Mouse (Mus musculus) forebrain, embryonic 10.5 days (tissue): Measurements from ENCODE around the gene Cdyl. TPM values are rescaled to one million over a fixed set of nuclear protein-coding genes. Genes with fewer than 3 reads are reported as not detected.

ENCODE experiments used
- DNase-seq: peaks from one replicate; pipeline ENCODE4 v3.0.0-alpha.2; 2017; ENCODE audit warnings: low spot score; ENCODE audit errors: extremely low spot score
- H3K27ac ChIP-seq: fragments of 300-500 bp; sonication (generic); 2 replicates; pipeline ENCODE4 v1.5.1; 2016; ENCODE audit warnings: mild to moderate bottlenecking
- H3K27me3 ChIP-seq: fragments of 300-500 bp; sonication (generic); 2 replicates; pipeline ENCODE4 v1.6.1; 2016; ENCODE audit warnings: mild to moderate bottlenecking; ENCODE audit not compliant: poor library complexity, severe bottlenecking
- H3K36me3 ChIP-seq: fragments of 300-500 bp; sonication (generic); replicated peaks from 2 replicates; pipeline ENCODE4 v1.6.1; 2016; ENCODE audit warnings: mild to moderate bottlenecking, moderate library complexity
- H3K4me1 ChIP-seq: fragments of 300-500 bp; sonication (generic); 2 replicates; pipeline ENCODE4 v1.6.1; 2016
- H3K4me3 ChIP-seq: fragments of 300-500 bp; sonication (generic); 2 replicates; pipeline ENCODE4 v1.5.1; 2016; ENCODE audit warnings: mild to moderate bottlenecking, moderate library complexity
- H3K9me3 ChIP-seq: fragments of 300-500 bp; sonication (generic); 2 replicates; pipeline ENCODE4 v1.6.1; 2016; ENCODE audit warnings: mild to moderate bottlenecking, moderate library complexity
- WGBS: fragments of 180-500 bp; shearing (Covaris S2); methylation state at CpG from one replicate; pipeline ENCODE4 v1.1.7; 2016; 5-methylcytosine and 5-hydroxymethylcytosine counted together
- polyA plus RNA-seq: library from polyadenylated mRNA; unstranded; fragments of >200 nt; fragmentation: Nextera tagmentation; extraction: Ambion mirVana; gene quantifications from 2 replicates; pipeline ENCODE4 v1.2.1, GENCODE M21; 2016

Cdyl gene
- polyA plus RNA-seq, 1 experiment from 2014 or later, result 10.9 TPM

DNA sequence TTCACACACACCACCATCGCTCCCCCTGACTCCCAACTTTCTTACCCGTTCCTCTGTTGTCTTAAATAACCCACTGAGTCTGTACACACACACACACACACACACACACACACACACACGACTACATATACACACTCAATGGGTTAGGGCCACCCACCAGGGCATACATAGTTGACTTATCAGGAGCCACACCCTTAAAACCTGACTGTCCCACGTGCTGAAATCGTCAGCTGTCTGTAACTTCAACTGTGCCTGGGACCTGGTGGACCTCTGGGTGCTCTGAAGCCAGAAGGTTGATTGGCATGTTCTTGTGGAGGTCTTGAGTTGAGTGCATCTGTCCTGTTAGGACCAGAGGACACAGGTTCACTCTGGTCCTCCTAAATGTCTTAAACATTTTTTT lies 90.0 kb downstream of the Cdyl start:
- no peak for DNase-seq
- Histone ChIP-seq H3K4me1 (peaks cover 9% of the 10 kb centered on the region), H3K27ac (no peak overlapping the region)

DNA sequence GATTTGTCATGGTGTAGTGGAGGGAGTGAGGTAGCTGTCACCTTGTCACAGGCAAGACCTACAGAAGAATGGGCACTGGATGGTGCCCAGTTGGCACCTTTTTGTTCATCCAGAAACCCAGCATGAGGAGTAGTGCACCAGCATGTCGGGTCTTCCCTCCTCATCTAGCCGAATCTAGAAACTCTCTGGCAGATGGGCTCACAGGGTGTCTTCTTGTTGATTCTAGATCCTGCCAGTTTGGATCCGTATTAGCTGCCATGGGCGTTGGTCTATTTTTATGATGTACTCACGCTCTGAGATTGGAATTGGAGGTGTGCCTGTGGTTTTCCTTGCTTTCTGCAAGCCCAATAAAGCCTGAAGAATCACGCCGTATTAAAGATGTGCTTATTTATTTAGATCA lies 92.4 kb downstream of the Cdyl start:
- no peak for DNase-seq
- no peak overlapping the region for H3K27ac ChIP-seq
- WGBS, result 89% methylated on average over 7 of the region's 7 CpGs
- no peak overlapping the region for H3K4me3 ChIP-seq
- no peaks in the 10 kb centered on the region for H3K27me3 ChIP-seq
- H3K4me1 ChIP-seq, result peaks cover 14% of the 10 kb centered on the region
- H3K9me3 ChIP-seq, result peaks cover 23% of the 10 kb centered on the region
- peaks cover 11% of the 10 kb centered on the region; the same call in 1 of the 2 replicates for H3K36me3 ChIP-seq

More for the DNA sequence above, 90.0 kb downstream of the Cdyl start:
- WGBS, result 82% methylated on average over 5 of the region's 5 CpGs
- H3K36me3 ChIP-seq, result peaks cover 31% of the 10 kb centered on the region
- H3K9me3 ChIP-seq, result peaks cover 35% of the 10 kb centered on the region
- H3K27me3 ChIP-seq, result no peaks in the 10 kb centered on the region
- no peak overlapping the region for H3K4me3 ChIP-seq

DNA sequence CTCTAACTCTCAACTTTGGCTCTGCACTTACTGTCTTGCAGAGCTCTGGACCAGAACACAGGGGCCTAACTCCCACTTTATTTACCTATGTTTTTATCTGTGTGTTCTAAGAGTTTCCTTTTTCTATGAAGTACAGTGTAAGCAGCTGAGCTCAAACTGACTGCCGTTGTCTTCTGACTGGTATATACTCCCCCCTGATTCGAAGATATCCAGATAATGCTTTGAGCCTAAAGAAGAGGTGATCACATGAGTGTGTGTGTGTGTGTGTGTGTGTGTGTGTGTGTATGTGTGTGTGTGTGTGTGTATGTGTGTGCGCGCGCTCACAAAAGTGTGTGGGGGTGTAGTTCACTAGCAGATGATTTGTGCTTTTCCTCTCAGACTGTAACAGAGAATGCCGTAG lies 95.4 kb downstream of the Cdyl start:
- no peaks in the 10 kb centered on the region for H3K27me3 ChIP-seq
- H3K27ac ChIP-seq, result no peak overlapping the region
- H3K4me3 ChIP-seq, result no peak overlapping the region
- peaks cover 7% of the 10 kb centered on the region; the same call in 1 of the 2 replicates for H3K9me3 ChIP-seq
- 95% methylated on average over 6 of the region's 6 CpGs for WGBS
- peaks cover 14% of the 10 kb centered on the region for H3K4me1 ChIP-seq
- no peak for DNase-seq
- H3K36me3 ChIP-seq, result peaks cover 16% of the 10 kb centered on the region

DNA sequence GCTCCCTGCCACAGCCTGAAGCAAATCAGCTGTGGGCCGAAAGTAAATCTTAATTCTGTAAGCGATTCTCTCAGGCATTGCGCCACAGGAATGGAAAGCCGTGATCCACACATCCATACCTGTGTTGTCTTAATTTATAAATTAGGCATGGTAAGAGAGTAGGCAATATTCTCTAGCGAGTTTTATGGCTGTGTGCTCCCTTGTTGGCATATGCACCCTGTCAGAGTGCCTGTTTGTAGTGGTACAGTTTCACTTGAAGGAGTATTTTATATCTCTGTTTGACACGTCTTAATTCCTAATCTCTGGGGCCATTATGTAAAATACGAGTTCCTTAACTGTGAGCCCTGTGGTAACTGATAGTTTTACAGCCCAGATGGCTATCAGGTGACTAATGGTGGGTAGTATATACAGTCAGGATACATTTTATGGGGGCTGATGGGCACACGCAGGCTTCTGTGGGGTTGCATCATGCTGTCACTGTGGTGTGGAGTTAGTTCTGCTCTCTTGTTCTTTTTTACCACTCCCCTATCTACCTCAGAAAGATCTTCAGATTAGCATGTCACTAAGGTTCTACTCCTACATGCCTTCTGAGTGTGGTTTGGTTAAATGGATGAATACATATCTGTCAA lies 96.1 kb downstream of the Cdyl start:
- WGBS, result 86% methylated on average over 8 of the region's 8 CpGs
- no peak overlapping the region for H3K27ac ChIP-seq
- peaks cover 7% of the 10 kb centered on the region; the same call in 1 of the 2 replicates for H3K9me3 ChIP-seq
- H3K27me3 ChIP-seq, result no peaks in the 10 kb centered on the region
- H3K36me3 ChIP-seq, result peaks cover 16% of the 10 kb centered on the region
- DNase-seq, result no peak
- peaks cover 14% of the 10 kb centered on the region for H3K4me1 ChIP-seq
- H3K4me3 ChIP-seq, result no peak overlapping the region

DNA sequence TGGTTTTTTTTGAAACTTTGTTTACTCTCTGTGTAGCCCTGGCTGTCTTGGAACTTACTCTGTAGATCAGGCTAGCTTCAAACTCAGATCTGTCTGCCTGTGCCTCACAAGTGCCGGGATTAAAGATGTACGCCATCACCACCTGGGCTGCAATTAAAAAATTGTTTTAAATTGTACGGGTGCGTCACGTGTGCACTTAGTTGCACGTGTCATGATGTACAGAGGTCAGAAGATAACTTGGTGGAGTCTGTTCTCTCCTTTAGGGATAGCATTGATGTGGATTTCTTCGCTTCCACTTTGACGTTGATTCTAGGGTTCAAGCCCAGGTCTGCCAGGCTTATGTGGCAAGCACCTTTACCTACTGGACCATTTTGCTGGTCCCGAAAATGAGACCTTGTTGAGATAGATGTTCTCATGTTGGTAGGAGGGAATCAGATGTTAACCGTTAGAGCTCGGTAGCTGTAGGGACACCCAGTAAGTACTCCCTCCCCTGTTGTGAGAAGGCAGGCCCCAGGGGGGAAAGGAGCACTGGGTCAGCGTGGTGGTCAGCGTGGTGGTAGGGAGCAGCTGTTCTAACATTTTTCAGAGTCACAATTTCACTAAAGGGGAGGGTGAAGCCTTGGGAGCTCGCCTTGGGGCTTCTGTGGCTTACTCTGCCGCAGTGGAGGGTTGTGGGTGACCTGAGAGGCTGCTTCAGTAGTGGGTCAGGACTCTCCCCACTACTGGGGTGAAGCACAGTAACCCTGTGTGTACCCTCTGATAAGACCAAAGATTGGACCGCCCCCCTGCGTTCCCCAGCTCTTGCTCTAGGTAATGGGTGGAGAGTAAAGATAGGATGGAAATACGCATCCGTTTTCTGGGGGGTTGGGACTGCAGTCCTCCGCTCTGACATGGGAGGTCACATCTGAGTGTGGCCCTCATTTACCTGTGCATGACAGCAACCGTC lies 97.0 kb downstream of the Cdyl start:
- H3K27me3 ChIP-seq, result no peaks in the 10 kb centered on the region
- no peak overlapping the region for H3K27ac ChIP-seq
- peaks cover 14% of the 10 kb centered on the region for H3K4me1 ChIP-seq
- peaks cover 7% of the 10 kb centered on the region; the same call in 1 of the 2 replicates for H3K9me3 ChIP-seq
- no peak for DNase-seq
- no peak overlapping the region for H3K4me3 ChIP-seq
- WGBS, result 91% methylated on average over 21 of the region's 21 CpGs
- H3K36me3 ChIP-seq, result peaks cover 16% of the 10 kb centered on the region

DNA sequence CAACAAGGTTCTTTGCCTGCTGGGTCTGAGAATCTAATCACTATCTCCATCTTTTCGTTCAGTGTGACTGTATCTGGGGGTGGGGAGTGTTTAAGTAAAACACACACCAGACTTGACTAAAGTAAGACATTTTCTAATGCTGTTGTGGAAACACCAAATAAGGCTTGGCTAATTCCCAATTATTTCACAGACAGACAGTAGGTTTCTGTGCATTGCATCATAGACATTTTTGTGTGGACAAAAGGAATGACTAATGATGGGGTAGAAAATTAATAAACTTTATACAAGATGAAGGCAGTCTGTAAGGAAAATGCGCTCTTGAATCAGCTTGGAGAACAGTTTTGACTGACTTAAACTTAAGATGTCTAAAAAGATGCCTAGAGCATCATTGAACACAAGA lies 100.7 kb downstream of the Cdyl start:
- Histone ChIP-seq H3K27me3 (no peaks in the 10 kb centered on the region), H3K4me1 (peaks cover 7% of the 10 kb centered on the region), H3K27ac (no peak overlapping the region), H3K4me3 (no peak overlapping the region), H3K36me3 (peaks cover 16% of the 10 kb centered on the region), H3K9me3 (peaks cover 7% of the 10 kb centered on the region; the same call in 1 of the 2 replicates)
- no peak for DNase-seq
- 93% methylated on average over 2 of the region's 2 CpGs for WGBS

DNA sequence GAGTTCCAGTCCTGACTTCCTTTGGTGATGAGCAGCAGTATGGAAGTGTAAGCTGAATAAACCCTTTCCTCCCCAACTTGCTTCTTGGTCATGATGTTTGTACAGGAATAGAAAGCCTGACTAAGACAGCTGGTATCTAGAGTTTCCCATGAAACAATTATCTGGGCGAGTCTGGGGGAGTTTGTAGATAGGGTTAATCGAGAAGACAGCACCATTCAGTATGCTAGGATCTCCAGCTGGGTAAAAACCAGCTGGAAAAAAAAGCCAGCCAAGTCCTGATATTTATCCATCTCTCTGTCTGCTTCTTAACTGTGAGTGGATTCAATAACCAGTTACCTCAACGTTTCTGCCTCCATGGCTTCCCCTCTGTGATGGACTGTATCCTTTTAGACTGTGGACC lies 104.9 kb downstream of the Cdyl start:
- Histone ChIP-seq H3K4me3 (no peak overlapping the region), H3K27ac (no peak overlapping the region), H3K9me3 (no peaks in the 10 kb centered on the region), H3K27me3 (no peaks in the 10 kb centered on the region), H3K4me1 (peaks cover 13% of the 10 kb centered on the region), H3K36me3 (no peaks in the 10 kb centered on the region)
- 70% methylated on average over 3 of the region's 3 CpGs for WGBS
- no peak for DNase-seq

DNA sequence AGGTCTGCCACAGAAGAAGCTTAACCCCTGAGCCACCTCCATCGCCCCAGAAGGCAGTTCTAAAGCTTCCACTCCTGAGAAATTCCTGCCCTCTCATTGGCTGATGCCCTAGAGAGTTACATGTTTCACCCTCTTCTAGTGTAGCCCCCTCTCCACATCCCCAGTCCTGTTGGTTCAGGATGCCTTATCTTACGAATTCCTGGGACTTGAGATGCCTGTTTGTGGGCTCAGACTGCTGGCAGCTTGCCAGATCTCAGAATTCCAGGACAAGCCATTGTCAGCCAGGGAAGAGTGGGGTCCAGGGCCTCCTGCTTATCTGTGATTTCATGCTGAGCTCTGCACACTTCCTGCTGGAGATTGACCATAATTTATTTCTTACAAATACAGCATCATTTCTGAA lies 106.2 kb downstream of the Cdyl start:
- no peak overlapping the region for H3K4me3 ChIP-seq
- DNase-seq, result no peak
- no peaks in the 10 kb centered on the region for H3K9me3 ChIP-seq
- 0 out of 2 replicates have a peak overlapping the region, but pooled peaks have one; percentile 9 for H3K27ac ChIP-seq
- no peaks in the 10 kb centered on the region for H3K27me3 ChIP-seq
- H3K36me3 ChIP-seq, result no peaks in the 10 kb centered on the region
- peaks cover 22% of the 10 kb centered on the region for H3K4me1 ChIP-seq
- 47% methylated on average over 2 of the region's 2 CpGs for WGBS

DNA sequence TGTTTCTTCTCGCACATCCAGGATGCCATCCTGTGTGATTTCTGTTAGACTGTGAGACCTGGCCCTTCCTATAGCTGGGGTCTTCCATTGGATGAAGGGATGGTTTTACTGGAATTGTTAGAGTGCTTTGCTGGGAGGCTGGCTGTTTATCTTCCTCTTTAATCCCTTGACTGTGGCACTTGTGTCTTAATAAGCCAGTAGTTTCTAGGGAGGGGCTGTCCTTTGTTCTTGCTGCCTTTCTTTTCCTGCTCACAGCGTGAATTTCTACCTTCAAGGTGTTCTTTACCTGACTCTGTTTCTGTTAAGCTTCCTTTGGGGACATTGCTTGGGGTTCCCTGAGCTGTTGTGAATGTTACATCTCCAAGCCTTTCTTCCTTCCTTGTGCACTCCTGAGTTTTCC lies 110.0 kb downstream of the Cdyl start:
- no peaks in the 10 kb centered on the region for H3K27me3 ChIP-seq
- WGBS, result 41% methylated on average over 2 of the region's 2 CpGs
- no peak overlapping the region for H3K4me3 ChIP-seq
- H3K36me3 ChIP-seq, result no peaks in the 10 kb centered on the region
- peaks cover 35% of the 10 kb centered on the region for H3K4me1 ChIP-seq
- no peak for DNase-seq
- no peak overlapping the region for H3K27ac ChIP-seq
- no peaks in the 10 kb centered on the region for H3K9me3 ChIP-seq

DNA sequence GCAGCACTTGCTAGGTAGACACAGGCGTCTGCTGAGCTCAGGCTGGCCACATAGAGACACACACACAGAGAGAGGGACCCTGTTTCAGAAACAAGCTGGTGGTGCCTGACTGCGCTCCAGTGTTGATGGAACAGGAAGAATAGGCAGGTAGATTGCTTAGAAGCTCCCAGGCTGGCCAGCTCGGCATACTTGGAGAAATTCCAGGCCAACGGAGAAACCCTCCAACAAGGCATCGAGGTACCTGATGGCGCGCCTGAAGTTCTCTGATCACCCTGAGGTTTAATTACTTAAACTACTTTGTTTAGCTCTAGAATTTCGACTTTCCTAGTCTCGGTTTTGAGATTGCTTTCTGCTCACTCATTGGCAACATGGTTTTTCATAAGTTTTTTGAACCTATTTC lies 110.8 kb downstream of the Cdyl start:
- Histone ChIP-seq H3K36me3 (no peaks in the 10 kb centered on the region), H3K27ac (no peak overlapping the region), H3K9me3 (no peaks in the 10 kb centered on the region), H3K4me1 (peaks cover 31% of the 10 kb centered on the region), H3K27me3 (no peaks in the 10 kb centered on the region), H3K4me3 (no peak overlapping the region)
- WGBS, result 90% methylated on average over 9 of the region's 9 CpGs
- DNase-seq, result no peak

DNA sequence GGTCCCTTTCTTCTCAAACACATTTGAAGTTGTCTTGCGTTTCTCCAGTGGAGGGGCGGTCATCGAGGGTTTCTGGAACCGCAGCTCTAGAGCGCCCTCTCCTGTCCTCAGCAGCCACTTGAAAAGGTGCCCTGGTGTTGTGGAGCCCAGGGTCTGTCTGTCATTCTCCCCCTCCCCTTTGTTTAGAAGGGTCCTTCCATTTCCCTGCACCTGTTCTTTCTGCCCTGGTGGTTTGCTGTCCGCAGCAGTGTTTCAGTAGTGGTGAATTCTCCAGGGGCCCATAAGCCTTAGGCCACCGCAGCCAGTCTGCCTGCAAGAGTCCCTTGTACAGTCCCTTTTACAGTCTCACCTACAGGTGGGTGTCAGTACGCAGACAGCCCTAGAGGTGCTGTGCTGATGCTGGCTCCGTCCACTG lies 112.3 kb downstream of the Cdyl start:
- Histone ChIP-seq H3K4me1 (peaks cover 25% of the 10 kb centered on the region), H3K27me3 (no peaks in the 10 kb centered on the region), H3K36me3 (no peaks in the 10 kb centered on the region), H3K9me3 (no peaks in the 10 kb centered on the region), H3K4me3 (no peak overlapping the region), H3K27ac (no peak overlapping the region)
- DNase-seq, result no peak
- 71% methylated on average over 9 of the region's 9 CpGs for whole genome bisulfite sequencing

DNA sequence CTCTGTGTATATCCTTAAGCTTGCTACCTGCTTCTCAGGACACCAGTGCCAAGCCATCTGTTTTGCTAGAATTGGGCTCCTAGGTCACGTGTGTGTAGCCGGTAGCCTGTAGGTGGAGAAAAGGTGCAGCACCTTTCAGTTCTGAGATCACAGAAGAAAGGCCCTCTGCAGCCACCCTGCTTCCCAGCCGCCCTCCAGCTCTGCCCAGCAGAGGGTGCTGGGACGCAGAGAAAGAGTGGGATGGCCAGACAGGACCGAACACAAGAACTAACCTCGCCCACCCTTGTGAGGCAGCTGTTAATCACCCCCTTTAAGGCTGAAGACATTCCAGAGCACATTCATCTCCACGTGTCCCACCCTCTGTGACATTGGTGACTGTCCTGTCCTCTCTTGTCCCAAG lies 114.1 kb downstream of the Cdyl start:
- H3K27me3 ChIP-seq, result no peaks in the 10 kb centered on the region
- H3K4me3 ChIP-seq, result no peak overlapping the region
- H3K27ac ChIP-seq, result no peak overlapping the region
- no peak for DNase-seq
- no peaks in the 10 kb centered on the region for H3K36me3 ChIP-seq
- no peaks in the 10 kb centered on the region for H3K9me3 ChIP-seq
- peaks cover 25% of the 10 kb centered on the region for H3K4me1 ChIP-seq
- 59% methylated on average over 7 of the region's 7 CpGs for WGBS

DNA sequence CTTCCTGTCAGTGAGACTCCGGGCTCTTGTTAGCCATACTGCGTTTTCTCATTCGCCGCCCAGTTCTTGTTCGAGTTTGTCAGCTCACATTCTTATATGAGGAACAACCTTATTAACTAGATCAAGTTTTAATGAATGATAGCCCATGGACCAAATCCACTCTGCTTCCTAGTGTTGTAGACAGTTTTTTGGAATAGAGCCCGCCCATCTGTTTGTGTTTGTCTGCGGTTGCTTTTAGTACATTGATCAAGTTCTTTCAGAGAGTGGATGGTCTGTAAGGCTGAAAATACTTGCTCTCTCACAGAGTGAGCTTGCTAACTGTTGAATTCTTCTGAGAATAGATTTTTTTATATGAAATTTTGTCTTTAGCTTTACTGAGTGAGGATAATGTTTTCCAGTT lies 116.5 kb downstream of the Cdyl start:
- peaks cover 10% of the 10 kb centered on the region; the same call in 1 of the 2 replicates for H3K4me1 ChIP-seq
- H3K36me3 ChIP-seq, result no peaks in the 10 kb centered on the region
- WGBS, result 99% methylated on average over 7 of the region's 7 CpGs
- no peaks in the 10 kb centered on the region for H3K9me3 ChIP-seq
- DNase-seq, result no peak
- no peaks in the 10 kb centered on the region for H3K27me3 ChIP-seq
- H3K4me3 ChIP-seq, result no peak overlapping the region
- no peak overlapping the region for H3K27ac ChIP-seq
